Mouse (Mus musculus) spleen, adult 2 months (tissue): ENCODE data around the gene Camk1d.

Experiments used
- CTCF ChIP-seq: fragments of 200-500 bp; IDR thresholded peaks from 2 replicates; pipeline ENCODE4 v1.5.1; 2011; ENCODE audit warnings: mild to moderate bottlenecking, inconsistent platforms; ENCODE audit not compliant: insufficient read depth, insufficient read length, insufficient replicate concordance; ENCODE audit errors: extremely low read depth
- POLR2A ChIP-seq: fragments of 200-500 bp; IDR thresholded peaks from 2 replicates; pipeline ENCODE4 v1.6.1; 2011; ENCODE audit warnings: low read depth, low read length, inconsistent platforms

GRCm38 (mm10) chr2:5249969-5250368, 464.3 kb downstream of the Camk1d start:
- TF ChIP-seq CTCF (no peak), POLR2A (no peak)
